Mouse (Mus musculus): ENCODE data around the gene Zcwpw1.
"Not testable (repeated sequence)": the region's sequence is repeated elsewhere in the genome, so short reads cannot be mapped to it uniquely, and the experiment has no call there.

DNA sequence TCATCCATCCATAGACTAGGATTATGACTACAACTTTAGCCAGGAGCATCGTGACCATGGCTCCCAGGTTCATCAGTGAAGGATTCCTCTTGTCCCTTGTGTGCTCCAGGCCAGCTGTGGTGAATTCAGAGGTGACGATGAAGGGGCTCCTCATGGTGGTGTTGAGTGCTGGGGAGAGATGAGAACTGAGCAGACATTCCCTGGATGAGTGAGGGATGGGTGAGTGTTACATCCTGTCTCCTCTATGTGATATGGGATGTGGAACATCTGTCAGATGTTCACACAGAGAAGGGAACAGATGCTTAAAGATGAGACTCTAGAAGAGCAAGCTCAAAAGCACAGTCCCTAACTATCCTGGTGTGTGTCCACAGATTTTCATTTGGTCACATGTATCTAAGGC lies 81.0 kb downstream of the Zcwpw1 start:
- TF ChIP-seq CTCF (IDR thresholded peaks at IDR 0.05; ENCODE audit: low read depth, low read length); POLR2A (IDR thresholded peaks at IDR 0.05; ENCODE audit: insufficient read depth, low read length): not testable (repeated sequence)
